29 mouse cellular contexts compared by ENCODE assay signal in genomic region chr15:40312226-40312625, GRCm38 (mm10).
A peak's percentile ranks its signal among the peaks of the same experiment; 100 is the strongest.
DNase-seq lines count a peak whose midpoint lies in the region; ATAC-seq and TF ChIP-seq lines count a peak whose summit lies in the region.
"Had no signal": no experiment of that assay in that cellular context is flagged by ENCODE, and none has a peak within 500 bp of the region (broad histone marks: within the 10 kb centered on the region; RNA-seq: fewer than 3 reads in every experiment).

No protein-coding gene starts in this region.

- no peak overlapping the region for H3K4me3 ChIP-seq in liver, adult 2 months (ENCODE audit: insufficient read depth, low read depth, low read length)
- no peak overlapping the region for H3K4me3 ChIP-seq in liver, postnatal 0 days (ENCODE audit: low read depth, low read length)
- H3K4me3 ChIP-seq in cerebellum, adult 2 months (replicated peaks; ENCODE audit: insufficient read depth, low read depth, low read length): no peak overlapping the region
- H3K4me3 ChIP-seq: embryonic facial prominence, embryonic 10.5 days; embryonic facial prominence, embryonic 15.5 days; hindbrain, embryonic 10.5 days; hindbrain, embryonic 15.5 days; limb, embryonic 12.5 days; myocyte; neural tube, embryonic 12.5 days had no signal

- no peak for TF ChIP-seq CTCF in liver, adult 2 months (IDR thresholded peaks at IDR 0.05; ENCODE audit: low read depth, low read length)
- no peak for TF ChIP-seq CTCF in liver, postnatal 0 days (IDR thresholded peaks at IDR 0.05; ENCODE audit: low read depth)
- no peak for TF ChIP-seq CTCF in brain, embryonic 14.5 days (IDR thresholded peaks at IDR 0.05; ENCODE audit: borderline replicate concordance, extremely low read depth, insufficient read depth, insufficient read length)
- TF ChIP-seq CTCF in cerebellum, adult 2 months (IDR thresholded peaks at IDR 0.05; ENCODE audit: borderline replicate concordance, insufficient read depth, low read depth, low read length): no peak

- no peaks in the 10 kb centered on the region for H3K27me3 ChIP-seq in liver, adult 2 months (ENCODE audit: control insufficient read depth, insufficient read depth, low read length)
- H3K27me3 ChIP-seq in liver, postnatal 0 days (ENCODE audit: insufficient read depth, low read length): no peaks in the 10 kb centered on the region
- H3K27me3 ChIP-seq in cerebellum, adult 2 months (ENCODE audit: control insufficient read depth, insufficient read depth, low read length): no peaks in the 10 kb centered on the region
- H3K27me3 ChIP-seq: embryonic facial prominence, embryonic 15.5 days; hindbrain, embryonic 15.5 days; limb, embryonic 12.5 days; neural tube, embryonic 12.5 days had no signal

- H3K4me1 ChIP-seq in liver, adult 2 months (ENCODE audit: control insufficient read depth, insufficient read depth, low read length): no peaks in the 10 kb centered on the region
- no peaks in the 10 kb centered on the region for H3K4me1 ChIP-seq in liver, postnatal 0 days (ENCODE audit: insufficient read depth)
- no peaks in the 10 kb centered on the region for H3K4me1 ChIP-seq in cerebellum, adult 2 months (ENCODE audit: control insufficient read depth, insufficient read depth, low read length)
- H3K4me1 ChIP-seq: embryonic facial prominence, embryonic 10.5 days; embryonic facial prominence, embryonic 15.5 days; hindbrain, embryonic 10.5 days; hindbrain, embryonic 15.5 days; limb, embryonic 12.5 days; neural tube, embryonic 12.5 days had no signal

- no peak overlapping the region for H3K27ac ChIP-seq in liver, adult 2 months (replicated peaks; ENCODE audit: insufficient read depth, low read depth, low read length)
- no peak overlapping the region for H3K27ac ChIP-seq in liver, postnatal 0 days (ENCODE audit: low read depth)
- no peak overlapping the region for H3K27ac ChIP-seq in cerebellum, adult 2 months (ENCODE audit: insufficient read depth, low read length)
- H3K27ac ChIP-seq: embryonic facial prominence, embryonic 10.5 days; embryonic facial prominence, embryonic 15.5 days; hindbrain, embryonic 10.5 days; hindbrain, embryonic 15.5 days; limb, embryonic 12.5 days; macrophage; neural tube, embryonic 12.5 days had no signal

- TF ChIP-seq EP300 in liver, postnatal 0 days (IDR thresholded peaks at IDR 0.05; ENCODE audit: low read depth): no peak

- 78% methylated on average over 2 of the region's 2 CpGs for WGBS in liver, adult 2 months
- 78% methylated on average over 2 of the region's 2 CpGs for WGBS in liver, postnatal 0 days (ENCODE audit: insufficient replicate concordance)
- 10% methylated on average over 2 of the region's 2 CpGs for WGBS in cerebellum, adult 2 months

- no peaks in the 10 kb centered on the region for H3K79me2 ChIP-seq in liver, adult 2 months (ENCODE audit: control insufficient read depth, insufficient read depth, low read length)

- no peak for ATAC-seq in liver, postnatal 0 days
- ATAC-seq: CD4-positive, CD25-positive, alpha-beta regulatory T cell, adult 4 months; forebrain, postnatal 0 days; inflammation-experienced regulatory T-cells, adult 6 months; lung, postnatal 0 days; midbrain, embryonic 16.5 days had no signal

- no peaks in the 10 kb centered on the region for H3K9me3 ChIP-seq in liver, postnatal 0 days (ENCODE audit: low read length)
- H3K9me3 ChIP-seq: embryonic facial prominence, embryonic 10.5 days; embryonic facial prominence, embryonic 15.5 days; hindbrain, embryonic 10.5 days; hindbrain, embryonic 15.5 days; limb, embryonic 12.5 days; neural tube, embryonic 12.5 days had no signal

- H3K4me2 ChIP-seq in liver, postnatal 0 days (ENCODE audit: low read depth, low read length): no peak overlapping the region
- H3K4me2 ChIP-seq: embryonic facial prominence, embryonic 15.5 days; hindbrain, embryonic 15.5 days; limb, embryonic 12.5 days; liver, embryonic 11.5 days; neural tube, embryonic 12.5 days had no signal

- no peaks in the 10 kb centered on the region for H3K36me3 ChIP-seq in liver, adult 2 months (ENCODE audit: control insufficient read depth, insufficient read depth, low read length)
- no peaks in the 10 kb centered on the region for H3K36me3 ChIP-seq in liver, postnatal 0 days (replicated peaks; ENCODE audit: insufficient read depth, low read length)
- H3K36me3 ChIP-seq: embryonic facial prominence, embryonic 10.5 days; embryonic facial prominence, embryonic 15.5 days; hindbrain, embryonic 10.5 days; hindbrain, embryonic 15.5 days; limb, embryonic 12.5 days; neural tube, embryonic 12.5 days had no signal

- peak; percentile 1 for DNase-seq in liver, adult 2 months (ENCODE audit: extremely low read depth, low read depth, low spot score)
- DNase-seq in liver, postnatal 0 days: no peak
- peak; percentile 32 for DNase-seq in brain, embryonic 14.5 days (ENCODE audit: low read depth)
- DNase-seq in cerebellum, adult 2 months: peak; percentile 35 to 78
- DNase-seq in cerebellum, postnatal 14 days: peak; percentile 56 to 83
- DNase-seq in lung, postnatal 4 days: no peak
- DNase-seq in urinary bladder, postnatal 14 days (ENCODE audit: low spot score): no peak
- no peak for DNase-seq in embryo, embryonic 10.5 days (ENCODE audit: low spot score)
- DNase-seq: adrenal gland, postnatal 36 days; forebrain, postnatal 0 days; gastrocnemius, postnatal 10 days; heart, postnatal 14 days; kidney, adult 11 months; kidney, postnatal 14 days; layer of hippocampus, adult 9-11 months; thymus, postnatal 4 days had no signal

- no peak overlapping the region for H3K9ac ChIP-seq in liver, adult 2 months (ENCODE audit: low read depth, low read length)
- H3K9ac ChIP-seq in liver, postnatal 0 days (replicated peaks): no peak overlapping the region
- H3K9ac ChIP-seq: embryonic facial prominence, embryonic 15.5 days; forebrain, postnatal 0 days; hindbrain, embryonic 15.5 days; limb, embryonic 12.5 days; neural tube, embryonic 12.5 days had no signal

- TF ChIP-seq POLR2A in liver, adult 2 months (IDR thresholded peaks at IDR 0.05; ENCODE audit: extremely low read depth, insufficient read depth, low read length): no peak
- TF ChIP-seq POLR2A in brain, embryonic 14.5 days (IDR thresholded peaks at IDR 0.05; ENCODE audit: borderline replicate concordance, extremely low read depth, insufficient read depth, insufficient read length, poor library complexity, severe bottlenecking): no peak
- TF ChIP-seq POLR2A in cerebellum, adult 2 months (IDR thresholded peaks at IDR 0.05; ENCODE audit: borderline replicate concordance, insufficient read depth, low read length): no peak

Comparison
In these comparisons a context has a peak if more than half of its experiments do, and no peak if none do; other contexts are left out.
1. DNase-seq: peak in liver, adult 2 months (single experiment), brain, embryonic 14.5 days (single experiment), cerebellum, adult 2 months (2 of 2) and cerebellum, postnatal 14 days (2 of 2); none in liver, postnatal 0 days (single experiment), lung, postnatal 4 days (0 of 2), urinary bladder, postnatal 14 days (single experiment) and embryo, embryonic 10.5 days (single experiment).